Mouse (Mus musculus) kidney, adult 11 months (tissue): ENCODE results near the gene Chd2.

ENCODE experiments used
- DNase-seq: peaks from one replicate; pipeline ENCODE4 v3.0.0; 2022

Chd2 gene

GRCm38 (mm10) chr7:73400051-73400916 is 141.3 kb downstream of the Chd2 start:
- DNase-seq = no peak

GRCm38 (mm10) chr7:73399501-73400044 is 142.1 kb downstream of the Chd2 start:
- peak; percentile 50 for DNase-seq

GRCm38 (mm10) chr7:73398806-73399442 is 142.7 kb downstream of the Chd2 start:
- peak; percentile 19 for DNase-seq

- DNase-seq = peak; percentile 70
Observed at GRCm38 (mm10) chr7:73398319-73398718, 143.3 kb downstream of the Chd2 start.

DNA sequence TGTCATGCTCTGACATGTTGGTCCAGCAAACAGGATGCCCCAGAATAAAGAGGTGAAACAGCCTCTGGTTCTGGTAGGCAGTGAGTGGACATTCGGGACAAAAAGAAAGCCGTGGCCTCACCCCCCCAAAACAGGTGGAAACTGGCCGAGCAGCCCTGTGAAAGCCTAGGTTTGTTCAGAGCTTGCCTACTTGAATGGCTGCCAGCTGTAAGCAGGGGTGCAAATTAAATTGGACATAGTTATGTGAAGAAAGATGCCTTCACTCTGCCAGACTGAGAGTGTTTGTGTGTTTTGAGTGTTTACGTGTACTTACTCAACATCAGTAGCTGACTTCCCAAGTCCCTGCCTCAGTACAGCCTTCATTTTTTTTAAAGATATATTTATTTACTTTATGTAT is 147.6 kb downstream of the Chd2 start:
- DNase-seq = no peak

DNA sequence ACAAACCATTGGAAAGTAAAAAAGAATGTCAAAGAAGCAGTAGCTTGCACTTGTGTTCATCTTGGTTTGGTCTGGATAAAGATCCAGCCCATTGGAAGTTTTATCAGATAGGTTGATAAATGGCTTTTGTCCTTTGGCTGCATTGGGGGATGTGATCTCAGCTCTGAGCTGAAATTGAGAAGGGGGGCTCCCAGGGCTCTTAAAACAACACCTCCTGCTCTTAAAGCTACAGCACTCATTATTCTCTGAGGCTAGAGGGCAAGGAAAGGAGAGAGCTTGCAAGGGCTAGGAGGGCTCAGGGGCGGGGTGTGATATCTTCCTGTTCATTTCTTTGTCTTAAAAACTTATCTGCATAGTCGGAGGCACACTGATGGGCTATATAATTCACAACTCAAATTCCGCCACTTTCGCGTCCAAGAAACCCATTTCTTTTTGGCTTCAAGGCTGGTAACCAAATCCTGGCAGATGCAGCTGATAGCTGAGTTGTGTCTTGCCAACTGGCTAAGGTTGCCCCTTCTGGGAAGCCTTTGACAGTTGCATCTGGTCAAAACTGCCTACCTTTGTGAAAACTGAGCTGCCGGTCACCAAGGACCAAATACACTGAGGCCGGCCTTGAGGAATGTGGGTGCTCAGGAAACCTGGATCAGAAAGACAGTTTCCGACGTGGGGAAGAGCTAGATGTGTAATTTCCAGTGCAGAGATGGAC is 148.2 kb downstream of the Chd2 start:
- DNase-seq = no peak

DNA sequence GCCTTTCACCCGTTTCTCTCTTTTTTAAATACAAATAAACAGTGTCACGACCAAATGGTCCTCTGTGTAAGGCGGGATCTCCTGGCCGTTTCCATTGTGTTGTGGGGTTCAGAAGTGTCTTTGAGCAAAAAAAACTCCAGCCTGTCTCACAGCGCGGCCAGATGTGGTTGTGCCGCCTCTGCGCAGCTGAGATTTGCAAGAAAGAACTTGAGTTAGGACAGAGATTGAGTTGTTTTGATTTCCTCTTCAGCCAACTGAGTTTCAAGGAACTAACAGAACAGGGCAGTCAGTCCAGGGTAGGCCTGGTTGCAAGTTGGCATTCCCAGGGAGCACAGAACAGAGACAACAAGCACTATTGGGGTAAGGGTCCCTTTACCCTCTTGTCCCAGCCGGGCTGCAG is 149.3 kb downstream of the Chd2 start:
- DNase-seq = no peak

- peak; percentile 35 for DNase-seq
Observed at GRCm38 (mm10) chr7:73391518-73392321, 149.9 kb downstream of the Chd2 start.

DNA sequence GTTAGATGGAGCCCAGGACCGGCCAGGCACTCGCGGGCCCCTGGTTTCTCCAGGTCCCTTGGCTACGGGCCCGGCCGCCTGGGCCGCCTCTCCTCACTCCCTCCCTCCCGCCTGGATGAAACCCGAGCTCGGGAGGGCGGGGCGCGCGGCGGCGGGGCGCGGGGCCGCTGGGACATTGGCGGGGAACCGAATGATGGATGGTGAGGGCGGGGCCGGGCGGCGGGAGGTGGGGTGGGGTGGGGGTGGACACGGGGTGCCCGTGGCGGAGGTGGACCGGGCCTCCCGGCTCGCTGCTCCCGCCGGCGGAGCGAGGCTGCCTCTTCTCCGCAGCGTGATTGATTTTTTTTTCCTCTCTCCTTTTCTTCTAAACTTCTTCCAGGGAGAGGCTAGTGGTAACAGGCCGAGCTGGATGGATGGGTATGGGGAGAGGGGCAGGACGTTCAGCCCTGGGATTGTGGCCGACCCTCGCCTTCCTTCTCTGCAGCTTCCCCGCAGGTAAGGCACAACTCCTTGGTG is 150.6 kb downstream of the Chd2 start:
- DNase-seq = peak; percentile 89

- no peak for DNase-seq
Observed at GRCm38 (mm10) chr7:73390426-73391001, 151.1 kb downstream of the Chd2 start.

DNA sequence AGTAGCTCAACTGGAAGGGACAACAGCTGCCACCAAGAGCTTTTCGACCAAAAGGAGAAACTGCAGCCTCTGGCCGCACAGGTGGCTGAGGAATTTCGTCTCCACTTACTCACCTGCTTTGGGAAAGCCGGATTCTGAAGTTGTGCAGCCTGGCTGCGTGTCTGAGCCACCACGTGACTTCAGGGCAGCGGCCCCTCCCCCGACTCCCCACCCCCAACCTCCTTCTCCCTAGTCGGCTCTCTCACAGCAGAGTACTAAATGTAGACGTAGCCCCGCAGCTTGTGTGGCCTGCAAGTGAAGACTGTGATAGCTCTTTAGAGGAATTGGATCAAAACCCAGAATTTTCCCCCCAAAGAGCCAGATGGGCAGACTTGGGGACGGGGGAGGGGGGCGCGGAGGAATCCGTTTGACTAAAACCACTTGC is 151.7 kb downstream of the Chd2 start:
- DNase-seq = peak; percentile 28

DNA sequence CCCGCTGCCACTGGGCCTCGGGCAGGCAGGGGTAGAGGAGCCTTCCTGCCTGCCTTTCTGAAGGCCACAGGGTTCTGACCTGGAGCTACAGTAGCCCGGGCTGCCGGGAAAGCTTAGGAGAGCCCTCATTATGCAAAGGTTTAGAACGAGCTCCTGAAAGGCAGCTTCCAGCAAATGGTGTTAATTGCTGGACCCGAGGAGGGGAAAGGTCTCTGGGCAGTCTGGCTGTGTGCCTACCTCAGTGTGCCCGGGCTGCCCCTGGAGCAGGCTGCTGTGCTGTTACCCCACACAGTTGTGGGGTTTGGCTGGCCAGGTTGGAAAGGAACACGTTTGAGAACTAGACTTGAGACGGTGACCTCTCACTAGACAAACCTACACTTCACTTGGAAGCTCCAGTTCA is 152.2 kb downstream of the Chd2 start:
- DNase-seq = peak; percentile 20

- no peak for DNase-seq
Observed at GRCm38 (mm10) chr7:73388866-73389265, 152.8 kb downstream of the Chd2 start.

DNA sequence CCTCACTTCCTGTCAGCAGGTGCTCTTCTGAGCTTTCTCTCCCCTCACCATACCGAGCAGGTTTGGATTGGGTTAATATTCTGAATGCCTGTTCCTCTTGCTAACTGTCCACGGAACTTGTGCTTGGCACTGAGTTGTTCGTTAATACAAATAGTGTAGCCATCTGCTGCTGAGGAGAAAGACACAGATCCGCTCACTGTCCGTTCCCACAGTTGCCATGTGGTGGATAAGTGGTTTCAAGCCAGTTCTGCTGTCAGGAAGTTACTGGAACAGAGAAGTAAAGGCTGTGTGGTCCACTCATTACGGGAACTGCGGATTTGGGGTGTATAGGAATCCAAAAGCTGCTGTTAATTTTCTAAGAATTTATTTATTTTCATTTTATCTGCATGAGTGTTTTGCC is 158.8 kb downstream of the Chd2 start:
- no peak for DNase-seq

DNA sequence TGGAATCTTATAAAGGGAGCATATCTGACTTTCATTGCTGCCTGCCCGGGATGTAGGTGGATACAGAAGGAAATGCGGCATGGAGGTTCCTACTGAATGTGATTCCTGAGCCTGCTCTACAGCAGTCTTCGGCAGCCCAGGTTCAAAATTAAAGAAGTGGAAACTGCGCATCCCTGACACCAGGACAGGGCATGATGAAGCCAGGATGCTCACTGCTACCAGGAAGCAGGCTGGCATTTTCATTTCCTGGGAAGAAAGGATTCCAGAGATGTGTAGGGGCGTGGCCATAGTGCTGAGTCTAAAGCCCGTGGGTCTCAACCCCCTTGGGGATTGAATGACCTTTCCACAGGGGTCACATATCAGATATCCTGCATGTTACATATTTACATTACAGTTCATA is 163.6 kb downstream of the Chd2 start:
- DNase-seq = no peak

- DNase-seq = no peak
Observed at GRCm38 (mm10) chr7:73377307-73377706, 164.3 kb downstream of the Chd2 start.
